Mouse (Mus musculus) ovary, postnatal 36 days (tissue): ENCODE measurements around the gene Gns.

Experiments used
- DNase-seq: peaks from one replicate; pipeline ENCODE4 v3.0.0; 2022; ENCODE audit warnings: low spot score, mixed read lengths

The Gns gene

GRCm38 (mm10) chr10:121429981-121430682, 65.2 kb downstream of the Gns start:
- no peak for DNase-seq

- no peak for DNase-seq
Measured at GRCm38 (mm10) chr10:121430764-121431540, 66.1 kb downstream of the Gns start.

- peak; percentile 56 for DNase-seq
Measured at GRCm38 (mm10) chr10:121432041-121432634, 67.2 kb downstream of the Gns start.

- no peak for DNase-seq
Measured at GRCm38 (mm10) chr10:121432635-121433280, 67.9 kb downstream of the Gns start.

GRCm38 (mm10) chr10:121434441-121435103, 69.7 kb downstream of the Gns start:
- no peak for DNase-seq

- DNase-seq = peak; percentile 53
Measured at GRCm38 (mm10) chr10:121435546-121436257, 70.8 kb downstream of the Gns start.

- no peak for DNase-seq
Measured at GRCm38 (mm10) chr10:121436258-121436645, 71.4 kb downstream of the Gns start.

- no peak for DNase-seq
Measured at GRCm38 (mm10) chr10:121436693-121437092, 71.8 kb downstream of the Gns start.

- no peak for DNase-seq
Measured at GRCm38 (mm10) chr10:121438109-121438508, 73.2 kb downstream of the Gns start.

- no peak for DNase-seq
Measured at GRCm38 (mm10) chr10:121439310-121439731, 74.4 kb downstream of the Gns start.

GRCm38 (mm10) chr10:121443791-121444190, 78.9 kb downstream of the Gns start:
- DNase-seq = no peak

- DNase-seq = no peak
Measured at GRCm38 (mm10) chr10:121444198-121444597, 79.3 kb downstream of the Gns start.

GRCm38 (mm10) chr10:121445808-121446207, 80.9 kb downstream of the Gns start:
- no peak for DNase-seq
